Mouse (Mus musculus): Measurements from ENCODE around the gene Eya4.

Eya4 gene

GRCm38 (mm10) chr10:23053379-23053915, 297.1 kb downstream of the Eya4 start:
- no peak for DNase-seq
